Mouse (Mus musculus) small intestine, adult 2 months (tissue): ENCODE data around the gene Dab2ip. TPM values are rescaled to one million over a fixed set of nuclear protein-coding genes. Genes with fewer than 3 reads are reported as not detected.

Experiments used
- H3K27ac ChIP-seq: fragments of 200-500 bp; 2 replicates; pipeline ENCODE4 v1.5.1; 2012; ENCODE audit warnings: low read depth, low read length, control low read depth, inconsistent platforms; ENCODE audit not compliant: insufficient read depth
- H3K27me3 ChIP-seq: fragments of 200-500 bp; 2 replicates; pipeline ENCODE4 v1.6.1; 2012; ENCODE audit warnings: mild to moderate bottlenecking, moderate library complexity, low read length, inconsistent platforms; ENCODE audit not compliant: control insufficient read depth, insufficient read depth
- H3K36me3 ChIP-seq: fragments of 200-500 bp; 2 replicates; pipeline ENCODE4 v1.6.1; 2012; ENCODE audit warnings: mild to moderate bottlenecking, low read length, control low read depth, inconsistent platforms; ENCODE audit not compliant: control insufficient read depth, insufficient read depth
- H3K4me1 ChIP-seq: fragments of 200-500 bp; 2 replicates; pipeline ENCODE4 v1.6.1; 2012; ENCODE audit warnings: low read length, inconsistent platforms, mixed read lengths; ENCODE audit not compliant: control insufficient read depth, insufficient read depth, insufficient read length
- H3K4me3 ChIP-seq: fragments of 200-500 bp; 2 replicates; pipeline ENCODE4 v1.5.1; 2012; ENCODE audit warnings: low read depth, mild to moderate bottlenecking, control low read depth, inconsistent platforms, low read length, moderate library complexity
- CTCF ChIP-seq: fragments of 200-500 bp; IDR thresholded peaks from 2 replicates; pipeline ENCODE4 v1.5.1; 2012; ENCODE audit warnings: low read depth, mild to moderate bottlenecking, control low read depth, inconsistent platforms, low read length, moderate library complexity, mixed read lengths; ENCODE audit not compliant: insufficient replicate concordance, insufficient read length; ENCODE audit errors: extremely low read depth
- POLR2A ChIP-seq: fragments of 200-500 bp; IDR thresholded peaks from 2 replicates; pipeline ENCODE4 v1.6.1; 2012; ENCODE audit warnings: low read depth, mild to moderate bottlenecking, control low read depth, inconsistent platforms, low read length, moderate library complexity
- WGBS: fragments of 180-500 bp; shearing (Covaris S2); methylation state at CpG from one replicate; pipeline ENCODE4 v1.1.7; 2018; 5-methylcytosine and 5-hydroxymethylcytosine counted together
- polyA plus RNA-seq: library from polyadenylated mRNA; depleted of rRNA; stranded (reverse); fragments of >200 nt; gene quantifications from 2 replicates; pipeline ENCODE4 v1.2.3, GENCODE M21; 2012

Dab2ip gene
- polyA plus RNA-seq, 1 experiment = 140 TPM

GRCm38 (mm10) chr2:35640576-35640975 lies 82.5 kb downstream of the Dab2ip start:
- Histone ChIP-seq H3K27ac (no peak overlapping the region), H3K4me1 (no peaks in the 10 kb centered on the region), H3K36me3 (no peaks in the 10 kb centered on the region), H3K4me3 (no peak overlapping the region), H3K27me3 (no peaks in the 10 kb centered on the region)
- 56% methylated on average over 13 of the region's 13 CpGs for WGBS
- no peak for TF ChIP-seq POLR2A
- no peak for TF ChIP-seq CTCF

- H3K36me3 ChIP-seq = no peaks in the 10 kb centered on the region
- no peak overlapping the region for H3K4me3 ChIP-seq
- H3K27me3 ChIP-seq = no peaks in the 10 kb centered on the region
- TF ChIP-seq CTCF (no peak), POLR2A (no peak)
- no peak overlapping the region for H3K27ac ChIP-seq
- peaks cover 3% of the 10 kb centered on the region; the same call in 1 of the 2 replicates for H3K4me1 ChIP-seq
- 83% methylated on average over 7 of the region's 7 CpGs for WGBS
These were observed 84.2 kb downstream of the Dab2ip start for GRCm38 (mm10) chr2:35642224-35642623.

GRCm38 (mm10) chr2:35646553-35646952 lies 88.5 kb downstream of the Dab2ip start:
- no peaks in the 10 kb centered on the region for H3K36me3 ChIP-seq
- WGBS = 78% methylated on average over 8 of the region's 8 CpGs
- H3K4me3 ChIP-seq = no peak overlapping the region
- H3K27ac ChIP-seq = no peak overlapping the region
- peaks cover 3% of the 10 kb centered on the region; the same call in 1 of the 2 replicates for H3K4me1 ChIP-seq
- TF ChIP-seq POLR2A (no peak), CTCF (no peak)
- H3K27me3 ChIP-seq = no peaks in the 10 kb centered on the region

- WGBS = 35% methylated on average over 4 of the region's 4 CpGs
- TF ChIP-seq POLR2A (no peak), CTCF (peak; percentile 93)
- no peaks in the 10 kb centered on the region for H3K27me3 ChIP-seq
- peaks cover 6% of the 10 kb centered on the region; the same call in 1 of the 2 replicates for H3K4me1 ChIP-seq
- H3K27ac ChIP-seq = no peak overlapping the region
- no peaks in the 10 kb centered on the region for H3K36me3 ChIP-seq
- H3K4me3 ChIP-seq = no peak overlapping the region
These were observed 91.6 kb downstream of the Dab2ip start for GRCm38 (mm10) chr2:35649708-35650107.

- no peak overlapping the region for H3K27ac ChIP-seq
- peaks cover 4% of the 10 kb centered on the region; the same call in 1 of the 2 replicates for H3K4me1 ChIP-seq
- H3K4me3 ChIP-seq = no peak overlapping the region
- no peaks in the 10 kb centered on the region for H3K27me3 ChIP-seq
- WGBS = 32% methylated on average over 6 of the region's 6 CpGs
- H3K36me3 ChIP-seq = no peaks in the 10 kb centered on the region
- TF ChIP-seq POLR2A (no peak), CTCF (peak; percentile 55; the same call in 1 of the 2 replicates)
These were observed 93.2 kb downstream of the Dab2ip start for GRCm38 (mm10) chr2:35651297-35651731.

GRCm38 (mm10) chr2:35652984-35653383 lies 94.9 kb downstream of the Dab2ip start:
- Histone ChIP-seq H3K4me3 (no peak overlapping the region), H3K27ac (no peak overlapping the region), H3K4me1 (peaks cover 7% of the 10 kb centered on the region; the same call in 1 of the 2 replicates), H3K36me3 (no peaks in the 10 kb centered on the region), H3K27me3 (no peaks in the 10 kb centered on the region)
- 72% methylated on average over 4 of the region's 4 CpGs for WGBS
- TF ChIP-seq CTCF (no peak), POLR2A (no peak)

- no peak overlapping the region for H3K27ac ChIP-seq
- no peak overlapping the region for H3K4me3 ChIP-seq
- no peaks in the 10 kb centered on the region for H3K27me3 ChIP-seq
- no peaks in the 10 kb centered on the region for H3K36me3 ChIP-seq
- H3K4me1 ChIP-seq = peaks cover 22% of the 10 kb centered on the region; the same call in 1 of the 2 replicates
- WGBS = 84% methylated on average over 6 of the region's 6 CpGs
- TF ChIP-seq POLR2A = no peak
- TF ChIP-seq CTCF = no peak
These were observed 96.7 kb downstream of the Dab2ip start for GRCm38 (mm10) chr2:35654795-35655194.

- TF ChIP-seq POLR2A (no peak), CTCF (no peak)
- H3K27ac ChIP-seq = no peak overlapping the region
- peaks cover 31% of the 10 kb centered on the region; the same call in 1 of the 2 replicates for H3K4me1 ChIP-seq
- H3K36me3 ChIP-seq = no peaks in the 10 kb centered on the region
- no peak overlapping the region for H3K4me3 ChIP-seq
- 84% methylated on average over 8 of the region's 8 CpGs for WGBS
- no peaks in the 10 kb centered on the region for H3K27me3 ChIP-seq
These were observed 97.9 kb downstream of the Dab2ip start for GRCm38 (mm10) chr2:35655996-35656395.
